Mouse (Mus musculus): ENCODE measurements around the gene Olfr1333.
"Not testable (repeated sequence)": the region's sequence is repeated elsewhere in the genome, so short reads cannot be mapped to it uniquely, and the experiment has no call there.

DNA sequence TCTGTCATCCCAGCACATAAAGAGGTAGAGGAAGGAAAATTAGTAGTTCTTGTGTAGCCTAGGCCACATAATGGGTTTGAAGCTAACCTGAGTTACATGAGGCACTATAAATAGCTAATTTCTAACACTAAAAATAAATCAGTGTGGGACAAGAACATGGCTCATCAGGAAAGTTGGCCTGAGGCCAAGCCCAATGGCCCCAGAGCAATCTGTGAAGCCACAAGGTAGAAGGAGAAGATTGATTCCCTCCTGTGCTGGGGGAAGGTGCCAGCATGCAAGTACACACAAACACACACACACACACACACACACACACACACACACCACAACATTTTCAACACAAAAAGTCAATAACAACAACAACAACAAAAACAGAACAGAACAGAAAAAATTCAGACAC, 43.3 kb downstream of the Olfr1333 start:
- not testable (repeated sequence) for TF ChIP-seq CTCF (IDR thresholded peaks at IDR 0.05; ENCODE audit: low read depth, low read length); POLR2A (IDR thresholded peaks at IDR 0.05; ENCODE audit: borderline replicate concordance, low read depth, low read length)
